Mouse (Mus musculus) midbrain, embryonic 11.5 days (tissue): Measurements from ENCODE around the gene Gm27027. TPM values are rescaled to one million over a fixed set of nuclear protein-coding genes. Genes with fewer than 3 reads are reported as not detected.
A peak's percentile ranks its signal among the peaks of the same experiment; 100 is the strongest.

ENCODE experiments used
- ATAC-seq: fragments of 200-750 bp; cut with Nextera tagmentation; 2 replicates; pipeline ENCODE4 v1.8.0; 2017; ENCODE audit warnings: moderate TSS enrichment, moderate library complexity; ENCODE audit not compliant: low FRiP score
- DNase-seq: peaks from one replicate; pipeline ENCODE4 v3.0.0; 2015; ENCODE audit warnings: low spot score; ENCODE audit errors: missing footprints
- H3K27ac ChIP-seq: fragments of 300-500 bp; sonication (generic); 2 replicates; pipeline ENCODE4 v1.5.1; 2014; ENCODE audit warnings: low read depth, low read length
- H3K27me3 ChIP-seq: fragments of 300-500 bp; sonication (generic); 2 replicates; pipeline ENCODE4 v1.6.1; 2014; ENCODE audit warnings: mild to moderate bottlenecking, low read length, moderate library complexity, mixed read lengths; ENCODE audit not compliant: control insufficient read depth, insufficient read depth
- H3K36me3 ChIP-seq: fragments of 300-500 bp; sonication (generic); 2 replicates; pipeline ENCODE4 v1.6.1; 2014; ENCODE audit warnings: mild to moderate bottlenecking, low read length, moderate library complexity, mixed read lengths; ENCODE audit not compliant: control insufficient read depth, insufficient read depth
- H3K4me1 ChIP-seq: fragments of 300-500 bp; sonication (generic); 2 replicates; pipeline ENCODE4 v1.6.1; 2014; ENCODE audit warnings: low read length; ENCODE audit not compliant: control insufficient read depth, insufficient read depth
- H3K4me2 ChIP-seq: fragments of 300-500 bp; sonication (generic); 2 replicates; pipeline ENCODE4 v1.6.1; 2014; ENCODE audit warnings: mild to moderate bottlenecking, moderate library complexity
- H3K4me3 ChIP-seq: fragments of 300-500 bp; sonication (generic); 2 replicates; pipeline ENCODE4 v1.5.1; 2014; ENCODE audit warnings: low read depth, low read length
- H3K9ac ChIP-seq: fragments of 300-500 bp; sonication (generic); 2 replicates; pipeline ENCODE4 v1.6.1; 2014; ENCODE audit warnings: low read length
- H3K9me3 ChIP-seq: fragments of 300-500 bp; sonication (generic); 2 replicates; pipeline ENCODE4 v1.6.1; 2016; ENCODE audit warnings: low read length; ENCODE audit not compliant: control insufficient read depth
- WGBS: fragments of 180-500 bp; shearing (Covaris S2); extraction: QIAGEN DNeasy Blood & Tissue Kit; methylation state at CpG from one replicate; pipeline ENCODE4 v1.1.7; 2014; 5-methylcytosine and 5-hydroxymethylcytosine counted together
- polyA plus RNA-seq: library from polyadenylated mRNA; unstranded; fragments of >200 nt; fragmentation: Nextera tagmentation; extraction: Ambion mirVana; gene quantifications from 2 replicates; pipeline ENCODE4 v1.2.1, GENCODE M21; 2014

Gm27027 gene
- polyA plus RNA-seq: not detected in 2 replicates

DNA sequence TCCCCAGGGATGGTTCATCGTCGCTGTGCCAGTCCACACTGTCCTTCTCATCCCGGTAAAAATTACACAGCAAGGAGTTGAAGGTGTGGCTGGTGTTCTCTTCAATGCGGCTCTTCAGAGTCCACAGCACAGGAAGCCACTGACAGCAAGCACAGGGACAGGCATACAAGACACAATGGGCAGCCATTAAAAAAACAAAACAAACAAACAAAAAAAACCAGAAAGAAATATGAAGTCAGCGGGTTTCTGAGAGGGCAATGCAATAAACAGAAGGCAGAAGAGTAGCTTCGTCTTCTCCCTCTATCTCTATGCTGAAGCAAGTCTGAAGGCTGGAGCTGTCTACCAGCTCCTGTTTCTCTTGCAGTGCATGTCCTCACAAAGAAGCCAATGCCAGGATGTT lies at the start of gene Gm27027:
Gene Gm27027 (minus strand): TSS at position 101 of the 400 bp plus-strand sequence.
- no peaks in the 10 kb centered on the region for H3K4me1 ChIP-seq
- no peak within 1 kb of the TSS for H3K4me2 ChIP-seq
- H3K9ac ChIP-seq: no peak within 1 kb of the TSS
- no peaks in the 10 kb centered on the region for H3K27me3 ChIP-seq
- no peak for DNase-seq
- H3K4me3 ChIP-seq: no peak within 1 kb of the TSS
- 90% methylated on average over 6 of the region's 6 CpGs for WGBS
- no peak for ATAC-seq
- peaks cover 8% of the 10 kb centered on the region; the same call in 1 of the 2 replicates for H3K36me3 ChIP-seq
- H3K27ac ChIP-seq: no peak within 1 kb of the TSS
- no peaks in the 10 kb centered on the region for H3K9me3 ChIP-seq

DNA sequence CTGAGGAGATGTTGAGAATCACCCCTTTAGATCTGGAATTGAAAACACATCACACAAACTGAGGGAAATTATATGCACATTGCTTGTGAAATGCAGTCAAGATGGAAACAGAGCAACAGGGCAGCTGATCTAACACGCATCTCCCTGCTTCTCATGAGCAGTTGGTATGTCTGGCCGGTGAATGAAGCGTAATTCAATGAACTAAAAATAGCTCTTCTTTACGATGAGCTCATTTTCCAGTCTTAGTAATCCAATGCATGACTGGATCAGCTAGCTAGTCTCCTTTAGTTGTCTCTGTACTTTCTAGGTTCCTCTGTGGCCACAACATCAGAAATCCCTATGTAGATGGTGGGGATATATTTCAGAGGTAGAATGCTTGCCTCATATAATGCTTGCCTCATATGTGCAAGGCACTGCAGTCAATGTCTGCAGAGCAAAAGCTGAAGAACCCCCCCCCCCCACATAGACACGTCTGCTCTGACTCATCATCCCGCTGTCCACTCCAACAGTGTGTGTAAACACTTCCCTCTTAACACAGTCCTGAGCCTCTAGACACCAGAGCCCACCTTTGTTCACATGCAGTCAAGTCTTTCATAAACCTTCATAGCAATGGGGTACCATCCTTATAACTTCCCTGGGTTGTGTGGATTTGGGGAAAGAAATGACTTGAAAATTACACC lies 49.4 kb upstream of the Gm27027 start:
- Histone ChIP-seq H3K4me2 (no peak overlapping the region), H3K9ac (no peak overlapping the region), H3K4me3 (no peak overlapping the region), H3K27ac (no peak overlapping the region), H3K9me3 (no peaks in the 10 kb centered on the region), H3K4me1 (peaks cover 4% of the 10 kb centered on the region; the same call in 1 of the 2 replicates), H3K36me3 (no peaks in the 10 kb centered on the region), H3K27me3 (no peaks in the 10 kb centered on the region)
- ATAC-seq (no peak), DNase-seq (no peak)
- WGBS: 88% methylated on average over 6 of the region's 6 CpGs

DNA sequence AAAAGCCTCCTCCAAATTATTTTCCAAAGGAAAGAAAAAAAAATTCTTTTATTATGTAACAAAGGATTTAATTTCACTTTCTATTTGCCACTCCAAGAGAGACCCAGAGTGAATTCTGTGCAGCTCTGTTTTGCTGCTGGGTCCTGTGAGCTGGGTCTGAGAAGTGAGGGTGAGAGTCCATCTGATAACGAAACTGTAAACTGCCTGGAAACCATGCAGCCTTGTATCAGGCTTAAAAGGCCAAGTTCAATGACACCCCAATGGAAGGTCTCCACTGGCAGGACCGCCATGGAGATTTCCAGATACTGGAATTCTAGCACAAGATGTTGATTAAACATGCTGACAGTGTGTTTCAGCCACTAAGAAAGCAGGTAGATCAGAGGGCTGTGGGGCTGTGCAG lies 48.0 kb upstream of the Gm27027 start:
- H3K36me3 ChIP-seq: no peaks in the 10 kb centered on the region
- no peaks in the 10 kb centered on the region for H3K27me3 ChIP-seq
- WGBS: 85% methylated on average over 2 of the region's 2 CpGs
- no peak overlapping the region for H3K4me2 ChIP-seq
- H3K4me3 ChIP-seq: no peak overlapping the region
- H3K4me1 ChIP-seq: peaks cover 4% of the 10 kb centered on the region; the same call in 1 of the 2 replicates
- no peak overlapping the region for H3K9ac ChIP-seq
- H3K9me3 ChIP-seq: no peaks in the 10 kb centered on the region
- no peak overlapping the region for H3K27ac ChIP-seq
- DNase-seq: no peak
- ATAC-seq: no peak

DNA sequence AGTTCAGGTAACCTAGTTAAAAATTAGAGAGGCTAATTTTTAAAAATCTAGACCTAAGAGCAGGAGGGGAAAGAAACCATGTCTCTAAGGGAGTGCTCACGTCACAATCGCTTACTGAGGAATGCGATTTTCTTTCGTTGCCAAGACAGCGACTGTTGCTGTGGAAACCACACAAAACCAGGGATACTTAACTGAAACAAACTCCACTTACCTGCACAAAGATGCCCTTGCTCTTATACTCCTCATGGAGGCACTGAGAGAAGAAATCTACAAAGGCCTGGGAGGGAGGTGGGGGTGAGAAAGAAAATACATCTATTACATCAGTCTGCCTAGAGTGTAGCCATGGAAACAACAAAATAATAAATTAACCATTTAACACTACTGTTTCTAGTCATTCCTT lies 47.5 kb upstream of the Gm27027 start:
- DNase-seq: peak; percentile 91
- WGBS: 46% methylated on average over 5 of the region's 5 CpGs

DNA sequence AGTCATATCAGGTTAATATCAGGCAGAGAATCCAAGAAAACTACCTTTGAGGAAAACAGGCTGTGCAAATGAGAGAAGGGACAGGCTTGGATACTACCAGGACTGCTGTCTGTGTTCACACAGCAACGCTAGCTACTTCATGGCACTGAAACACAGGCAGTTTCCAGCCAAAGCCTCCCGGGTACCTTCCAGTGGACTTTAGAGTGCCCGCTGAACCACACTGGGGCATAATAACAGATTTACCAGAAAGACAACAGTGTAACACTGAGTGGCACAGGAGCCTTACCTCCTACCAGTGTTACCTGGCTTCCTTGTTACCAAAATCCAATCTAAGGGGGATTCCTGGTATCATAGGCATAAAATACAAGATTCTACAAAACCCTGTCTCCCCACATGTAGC lies 46.3 kb upstream of the Gm27027 start:
- no peak for ATAC-seq
- Histone ChIP-seq H3K9me3 (no peaks in the 10 kb centered on the region), H3K27ac (no peak overlapping the region), H3K4me1 (peaks cover 4% of the 10 kb centered on the region; the same call in 1 of the 2 replicates), H3K27me3 (no peaks in the 10 kb centered on the region), H3K4me3 (no peak overlapping the region), H3K9ac (no peak overlapping the region), H3K4me2 (no peak overlapping the region), H3K36me3 (no peaks in the 10 kb centered on the region)
- WGBS: 90% methylated on average over 3 of the region's 3 CpGs
- DNase-seq: no peak

More for the DNA sequence above, 47.5 kb upstream of the Gm27027 start:
- no peak overlapping the region for H3K9ac ChIP-seq
- no peak overlapping the region for H3K4me3 ChIP-seq
- no peaks in the 10 kb centered on the region for H3K9me3 ChIP-seq
- H3K4me1 ChIP-seq: peaks cover 4% of the 10 kb centered on the region; the same call in 1 of the 2 replicates
- no peak overlapping the region for H3K4me2 ChIP-seq
- no peak overlapping the region for H3K27ac ChIP-seq
- H3K36me3 ChIP-seq: no peaks in the 10 kb centered on the region
- 0 out of 2 replicates have a peak, but pooled peaks have one; percentile 27 for ATAC-seq
- no peaks in the 10 kb centered on the region for H3K27me3 ChIP-seq

DNA sequence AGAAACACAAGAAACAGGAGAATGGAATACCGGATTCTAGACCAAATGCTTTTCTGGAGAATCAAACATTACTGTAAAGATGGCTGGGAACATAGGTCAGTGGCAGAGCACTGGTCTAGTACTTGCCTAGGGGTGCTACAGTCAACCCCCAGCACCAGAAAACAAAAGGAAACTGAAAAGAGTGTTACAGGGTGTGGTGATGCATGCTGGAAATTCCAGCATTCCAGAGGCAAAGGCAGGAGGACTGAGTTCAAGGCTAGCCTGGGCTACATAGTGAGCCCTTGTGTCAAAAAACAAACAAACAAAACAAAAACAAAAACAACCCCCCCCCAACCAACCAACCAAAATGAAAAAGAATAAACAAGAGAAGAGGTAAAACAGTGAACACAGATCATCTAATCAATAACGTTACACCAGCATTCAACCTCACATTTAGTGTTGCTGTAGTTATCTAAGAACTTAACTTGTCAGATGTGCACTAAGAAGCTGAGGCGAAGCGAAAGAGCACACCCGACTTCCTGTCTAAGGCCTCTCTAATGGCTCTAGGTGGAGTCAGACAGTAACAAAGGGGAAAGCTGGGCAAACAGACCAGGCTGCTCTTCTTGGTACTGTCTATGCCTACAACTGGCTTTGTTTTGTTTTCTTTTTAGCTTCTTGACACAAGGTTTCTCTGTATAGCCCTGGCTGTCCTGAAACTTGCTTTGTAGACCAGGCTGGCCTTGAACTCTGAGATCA lies 44.4 kb upstream of the Gm27027 start:
- 95% methylated on average over 5 of the region's 5 CpGs for WGBS

DNA sequence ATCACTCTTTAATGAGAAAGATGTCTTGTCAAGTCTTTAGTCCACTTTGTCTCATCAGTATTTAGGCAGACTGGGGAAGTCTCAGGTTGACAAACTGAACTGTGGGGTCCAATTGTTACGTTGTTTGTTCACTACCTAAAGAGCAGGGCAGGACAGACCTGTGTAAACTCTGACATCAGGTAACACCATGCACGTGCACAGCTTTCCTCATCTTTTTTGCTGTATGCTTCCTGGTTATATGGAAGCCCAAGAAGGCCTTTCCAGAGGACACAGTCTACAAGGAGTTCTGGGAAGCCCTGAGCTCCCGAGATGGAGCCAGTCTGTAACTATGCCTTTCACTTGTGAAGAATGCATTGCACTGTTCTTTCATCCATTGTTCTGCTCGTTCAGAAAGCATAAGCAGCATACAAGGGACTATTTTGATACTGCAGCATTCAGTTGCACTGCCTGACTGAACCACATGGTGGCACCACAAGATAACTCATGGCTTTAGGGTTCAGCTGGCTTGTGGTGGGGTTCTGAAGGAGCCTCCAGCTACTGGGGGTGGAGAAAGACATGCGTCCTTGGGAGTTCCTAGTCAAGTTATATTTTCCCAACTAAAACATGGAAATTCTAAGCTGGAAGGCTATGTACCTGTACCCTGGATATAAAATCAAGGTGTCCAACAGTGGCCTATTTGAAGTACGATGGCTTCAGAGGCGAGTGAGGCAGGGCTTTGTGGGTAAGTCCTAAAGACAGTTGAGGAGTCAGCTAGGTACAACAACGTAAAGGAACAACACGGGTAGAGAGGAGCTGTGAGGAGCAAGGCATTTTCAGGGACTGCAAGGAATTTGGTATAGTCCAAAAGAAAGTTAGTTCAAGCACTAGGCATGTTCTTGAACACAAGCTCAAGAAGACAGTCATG lies 39.5 kb upstream of the Gm27027 start:
- no peak overlapping the region for H3K9ac ChIP-seq
- no peaks in the 10 kb centered on the region; the same call in 1 of the 2 replicates for H3K36me3 ChIP-seq
- H3K4me1 ChIP-seq: no peaks in the 10 kb centered on the region
- ATAC-seq: peak; percentile 61
- 74% methylated on average over 9 of the region's 9 CpGs for WGBS
- no peaks in the 10 kb centered on the region for H3K9me3 ChIP-seq
- H3K4me3 ChIP-seq: no peak overlapping the region
- DNase-seq: peak; percentile 94
- no peak overlapping the region for H3K4me2 ChIP-seq
- H3K27ac ChIP-seq: no peak overlapping the region
- no peaks in the 10 kb centered on the region for H3K27me3 ChIP-seq

More for the DNA sequence above, 44.4 kb upstream of the Gm27027 start:
- no peaks in the 10 kb centered on the region for H3K27me3 ChIP-seq
- peaks cover 4% of the 10 kb centered on the region; the same call in 1 of the 2 replicates for H3K4me1 ChIP-seq
- no peak overlapping the region for H3K4me2 ChIP-seq
- H3K27ac ChIP-seq: no peak overlapping the region
- ATAC-seq (no peak), DNase-seq (no peak)
- no peaks in the 10 kb centered on the region for H3K9me3 ChIP-seq
- H3K36me3 ChIP-seq: no peaks in the 10 kb centered on the region
- H3K9ac ChIP-seq: no peak overlapping the region
- no peak overlapping the region for H3K4me3 ChIP-seq

DNA sequence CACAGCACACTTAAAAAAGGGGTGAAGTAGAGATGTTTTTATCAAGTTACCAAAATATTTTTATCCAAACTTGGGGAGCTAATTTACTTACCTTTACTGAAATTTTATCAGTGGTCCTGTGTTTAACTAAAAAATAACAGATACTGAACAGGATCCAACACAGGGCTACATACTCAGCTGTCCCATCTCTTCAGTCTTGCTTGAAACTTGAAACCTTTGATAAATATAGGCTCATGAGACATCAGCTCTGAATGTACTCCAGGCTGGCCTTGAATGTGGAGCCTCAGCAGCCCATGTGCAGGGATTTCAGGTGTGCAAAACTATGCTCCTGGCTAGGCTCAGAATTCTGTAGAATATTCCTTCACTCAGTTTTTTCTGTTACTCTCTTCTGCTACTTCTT lies 34.4 kb upstream of the Gm27027 start:
- H3K4me1 ChIP-seq: no peaks in the 10 kb centered on the region
- no peaks in the 10 kb centered on the region for H3K9me3 ChIP-seq
- H3K4me2 ChIP-seq: no peak overlapping the region
- no peak overlapping the region for H3K27ac ChIP-seq
- H3K9ac ChIP-seq: no peak overlapping the region
- no peak for ATAC-seq
- H3K4me3 ChIP-seq: no peak overlapping the region
- no peak for DNase-seq
- H3K36me3 ChIP-seq: no peaks in the 10 kb centered on the region; the same call in 1 of the 2 replicates
- H3K27me3 ChIP-seq: no peaks in the 10 kb centered on the region
